Mouse (Mus musculus) right cerebral cortex, postnatal 10 days (tissue): ENCODE measurements around the gene Rnasel.

Experiments
- DNase-seq, 2 experiments: peaks; one replicate each; pipeline ENCODE4 v3.0.0; 2021; ENCODE audit warnings: low spot score in 2 of 2

Rnasel gene

GRCm38 (mm10) chr1:153749211-153749801 is at the start of gene Rnasel:
Rnasel (plus strand) TSS chr1:153749426.
- peak; percentile 70 to 81 for DNase-seq

GRCm38 (mm10) chr1:153700448-153701063 is 48.7 kb upstream of the Rnasel start:
- DNase-seq: no peak

DNA sequence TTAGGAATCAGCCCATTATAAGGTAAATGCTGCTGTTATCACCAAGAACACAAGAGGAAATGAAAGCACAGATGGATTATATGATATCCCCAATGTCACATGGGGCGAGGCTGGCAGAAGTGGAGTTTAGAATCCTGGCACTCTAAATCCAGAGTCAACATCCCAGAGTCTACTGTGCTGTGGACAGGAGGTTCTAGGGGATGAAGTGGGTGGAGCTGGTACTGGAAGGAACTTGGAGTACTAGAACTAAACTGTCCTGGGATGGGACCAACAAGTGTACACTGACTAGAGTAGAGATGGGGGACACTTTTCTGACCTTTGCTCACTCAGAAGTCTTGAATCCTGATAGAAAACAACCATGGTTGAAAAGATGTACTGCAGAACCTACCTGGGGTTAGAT is 47.8 kb upstream of the Rnasel start:
- no peak for DNase-seq

GRCm38 (mm10) chr1:153702166-153702852 is 46.9 kb upstream of the Rnasel start:
- no peak for DNase-seq

GRCm38 (mm10) chr1:153702853-153703410 is 46.3 kb upstream of the Rnasel start:
- DNase-seq: no peak

- peak; percentile 81 to 84 for DNase-seq
These were observed 45.7 kb upstream of the Rnasel start for GRCm38 (mm10) chr1:153703445-153703991.

DNA sequence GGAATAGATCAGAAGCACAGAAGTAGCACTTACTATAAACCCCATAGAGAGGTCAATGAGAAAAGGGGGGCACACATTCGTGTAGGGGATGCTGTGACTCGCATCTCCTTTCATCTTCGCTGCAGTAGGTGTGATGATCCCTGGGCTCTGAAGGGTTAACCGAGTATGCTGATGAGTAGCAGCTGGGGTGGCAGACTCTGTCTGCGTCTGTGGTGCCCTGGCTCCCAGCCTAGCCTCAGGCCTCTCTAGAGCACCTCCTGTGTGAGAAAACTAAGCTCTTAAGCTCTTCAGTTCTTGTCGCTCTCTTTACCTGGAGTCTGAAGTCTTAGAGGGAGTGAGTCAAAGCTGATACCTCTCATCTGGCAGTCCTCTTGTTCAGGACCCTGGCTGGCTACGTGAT is 45.1 kb upstream of the Rnasel start:
- peak in 1 of 2 experiments; percentile 33 for DNase-seq

DNA sequence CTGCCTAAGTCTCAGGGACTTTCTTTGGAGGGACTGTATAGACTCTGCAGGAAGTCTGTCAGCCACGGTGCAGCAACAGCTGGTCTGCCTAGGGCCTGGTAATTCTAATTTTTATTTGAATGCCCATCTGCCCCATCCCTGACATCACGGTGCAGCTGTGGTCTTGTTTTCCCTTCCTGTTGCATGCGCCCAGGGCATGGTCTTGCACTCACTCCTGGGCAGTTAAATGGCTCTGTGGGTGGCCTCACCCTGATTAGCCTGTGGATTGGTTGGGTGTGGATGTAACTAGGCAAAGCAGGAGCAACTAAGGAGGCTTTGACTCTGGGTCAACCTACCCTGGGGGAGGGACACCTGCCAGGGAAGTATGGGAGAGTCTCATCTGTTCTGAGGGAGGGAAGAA is 44.2 kb upstream of the Rnasel start:
- no peak for DNase-seq

DNA sequence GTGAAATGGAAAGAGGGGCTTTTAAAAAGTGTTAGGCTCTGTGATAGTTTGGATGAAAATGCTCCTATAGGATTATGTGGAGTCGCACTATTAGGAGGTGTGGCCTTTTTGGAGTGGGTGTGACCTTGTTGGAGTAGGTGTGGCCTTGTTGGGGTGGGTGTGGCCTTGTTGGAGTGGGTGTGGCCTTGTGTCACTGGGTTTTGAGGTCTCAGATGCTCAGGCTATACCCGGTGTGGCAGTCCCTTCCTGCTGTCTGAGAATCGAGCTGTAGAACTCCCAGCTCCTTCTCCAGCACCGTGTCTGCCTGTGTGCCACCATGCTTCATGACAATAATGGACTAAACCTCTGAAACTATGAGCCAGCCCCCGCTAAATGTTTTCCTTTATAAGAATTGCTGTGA is 40.6 kb upstream of the Rnasel start:
- no peak for DNase-seq

DNA sequence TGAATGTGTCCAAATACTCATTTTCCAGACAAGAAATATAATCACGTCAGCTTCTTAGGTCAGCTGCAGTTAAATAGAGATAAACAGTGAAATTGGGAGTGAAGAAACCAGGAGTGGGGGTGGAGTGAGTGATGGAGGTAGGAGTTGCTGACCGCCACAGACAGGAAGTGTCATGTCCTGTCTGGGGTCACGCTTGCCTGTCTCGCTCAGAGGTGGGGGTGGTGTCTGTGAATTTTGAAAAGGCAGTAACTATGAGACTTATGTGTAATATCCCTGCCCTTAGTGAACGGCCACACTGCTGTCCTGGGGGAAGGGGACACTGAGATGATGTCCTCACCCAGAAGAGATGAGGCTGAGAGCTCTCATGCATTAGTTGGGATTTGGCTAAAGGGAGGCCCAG is 39.8 kb upstream of the Rnasel start:
- DNase-seq: no peak

DNA sequence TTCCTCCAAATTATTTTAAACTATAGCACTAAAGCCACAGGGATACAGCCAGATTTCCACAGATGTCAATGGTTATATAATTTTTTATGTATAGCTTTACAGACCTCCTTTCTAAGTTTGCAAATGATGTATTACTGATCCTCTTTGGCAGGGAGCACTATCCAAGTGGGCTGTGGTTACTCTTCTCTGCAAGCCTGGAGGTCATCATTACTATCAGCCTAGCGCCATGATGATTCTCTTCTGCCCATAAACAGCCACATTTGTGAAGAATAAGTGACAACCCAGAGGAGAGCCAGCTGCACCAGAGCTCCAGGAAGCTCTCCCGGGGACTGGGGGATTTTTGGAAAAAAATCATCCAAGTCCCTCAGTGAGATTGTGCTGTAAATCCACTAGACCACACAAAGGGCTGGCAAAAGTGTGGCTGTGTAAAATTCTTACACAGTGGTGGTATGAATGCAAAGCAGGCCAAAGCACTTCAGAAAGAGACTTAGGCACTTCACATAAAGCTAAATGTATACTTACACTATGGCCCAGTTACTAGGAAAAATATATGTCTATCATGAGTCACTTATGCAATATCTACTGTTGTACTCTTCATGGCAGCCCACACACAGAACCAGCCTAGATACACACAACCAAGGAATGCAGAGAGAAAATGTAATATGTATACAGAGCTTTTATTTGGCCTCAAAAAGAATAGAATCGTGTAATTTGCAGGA is 37.5 kb upstream of the Rnasel start:
- no peak for DNase-seq

DNA sequence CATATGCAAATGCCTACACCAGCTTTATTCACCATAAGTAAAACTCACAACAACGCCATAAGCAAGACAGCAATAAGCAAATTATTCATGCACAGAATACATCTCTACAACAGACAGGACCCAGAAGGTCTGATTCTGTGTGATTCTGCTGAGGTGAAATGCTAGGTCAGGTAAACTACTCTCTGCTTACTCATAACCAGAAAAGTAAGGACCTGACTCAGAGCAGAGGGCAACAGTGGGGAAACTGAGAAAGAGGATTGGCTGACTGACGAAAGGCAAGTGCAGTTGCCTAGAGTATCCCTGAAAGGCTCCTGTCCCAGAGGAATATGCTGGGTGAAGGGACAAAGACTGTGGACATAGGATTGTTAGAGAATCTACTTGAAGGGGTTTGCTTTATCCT is 36.6 kb upstream of the Rnasel start:
- no peak for DNase-seq

DNA sequence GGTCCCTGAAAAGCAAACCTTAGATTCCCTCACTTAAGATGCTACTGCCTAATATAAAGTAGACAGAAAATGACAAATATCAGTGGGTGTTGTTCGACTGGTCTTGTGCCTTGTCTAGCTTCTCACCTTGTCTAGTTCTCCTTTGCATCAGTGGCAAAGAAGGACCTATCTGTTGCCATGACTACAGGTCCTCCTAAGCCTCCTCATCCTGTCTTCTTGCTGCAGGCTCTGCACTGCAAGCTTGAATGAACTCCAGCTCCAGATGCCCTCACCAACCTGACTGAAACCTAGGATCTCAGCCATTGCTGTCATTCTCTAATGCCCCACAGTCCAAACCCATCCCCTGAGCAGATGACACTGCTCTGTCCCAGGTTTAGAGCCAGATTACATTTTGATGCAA is 31.2 kb upstream of the Rnasel start:
- no peak for DNase-seq

DNA sequence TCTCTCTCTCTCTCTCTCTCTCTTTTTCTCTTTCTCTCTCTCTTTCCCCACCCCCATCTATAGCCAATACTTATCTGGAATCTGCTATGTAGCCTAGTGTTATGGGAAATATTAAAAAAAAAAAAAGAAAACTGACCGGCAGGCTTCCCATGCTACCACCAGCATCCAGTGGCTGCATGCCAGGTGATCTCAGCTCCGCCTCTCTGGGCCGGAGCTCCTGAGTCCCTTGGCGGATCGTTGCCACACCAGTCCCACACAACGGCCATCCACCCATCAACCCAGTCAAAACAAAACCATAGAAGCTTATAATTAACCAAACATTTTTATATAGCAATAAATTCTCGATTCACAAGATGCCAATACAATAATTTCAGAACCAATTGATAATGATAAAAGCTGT is 28.3 kb upstream of the Rnasel start:
- no peak for DNase-seq

GRCm38 (mm10) chr1:153721565-153722310 is 27.5 kb upstream of the Rnasel start:
- no peak for DNase-seq

DNA sequence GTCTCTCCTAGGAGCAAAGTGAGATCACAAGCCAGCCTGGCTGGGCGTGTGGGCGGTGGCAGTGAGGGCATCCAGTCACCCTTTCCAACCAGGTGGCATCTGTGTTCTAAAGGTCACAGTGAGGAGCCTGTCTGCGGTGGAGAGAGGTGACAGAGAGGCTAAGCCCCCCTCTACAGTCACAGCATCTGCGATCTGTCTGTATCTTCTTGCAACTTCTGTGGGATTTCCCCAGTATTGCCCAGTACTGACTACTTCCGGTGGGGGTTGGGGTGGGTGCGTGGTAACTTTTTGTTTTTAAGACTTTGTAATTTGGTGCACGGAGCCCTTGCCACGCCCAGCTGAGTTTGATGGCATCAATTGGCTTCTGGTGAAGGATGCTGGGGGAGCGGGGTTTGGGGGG is 25.8 kb upstream of the Rnasel start:
- no peak for DNase-seq

GRCm38 (mm10) chr1:153726636-153727035 is 22.6 kb upstream of the Rnasel start:
- DNase-seq: no peak

DNA sequence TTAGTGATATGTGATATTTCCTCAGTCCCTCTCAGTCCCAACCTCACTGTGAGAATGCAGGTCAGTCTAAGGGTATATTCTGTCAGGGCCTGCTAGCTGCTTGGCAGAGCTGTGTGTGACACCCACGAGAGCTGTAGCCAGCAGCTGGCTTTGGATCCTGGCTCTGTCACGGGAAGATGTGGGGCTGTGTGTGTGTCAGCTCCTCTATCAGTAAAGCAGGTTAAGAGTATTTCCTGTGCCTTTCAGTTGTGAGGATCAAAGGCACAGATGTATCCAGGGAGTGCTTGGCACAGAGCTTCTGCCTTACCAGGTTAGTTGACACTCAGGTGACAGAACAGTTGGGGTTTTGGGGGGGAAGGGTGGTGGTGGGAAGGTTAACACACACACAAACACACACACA is 19.4 kb upstream of the Rnasel start:
- no peak for DNase-seq

- DNase-seq: no peak
These were observed 18.6 kb upstream of the Rnasel start for GRCm38 (mm10) chr1:153730671-153731070.

- DNase-seq: no peak
These were observed 16.0 kb upstream of the Rnasel start for GRCm38 (mm10) chr1:153733181-153733580.

DNA sequence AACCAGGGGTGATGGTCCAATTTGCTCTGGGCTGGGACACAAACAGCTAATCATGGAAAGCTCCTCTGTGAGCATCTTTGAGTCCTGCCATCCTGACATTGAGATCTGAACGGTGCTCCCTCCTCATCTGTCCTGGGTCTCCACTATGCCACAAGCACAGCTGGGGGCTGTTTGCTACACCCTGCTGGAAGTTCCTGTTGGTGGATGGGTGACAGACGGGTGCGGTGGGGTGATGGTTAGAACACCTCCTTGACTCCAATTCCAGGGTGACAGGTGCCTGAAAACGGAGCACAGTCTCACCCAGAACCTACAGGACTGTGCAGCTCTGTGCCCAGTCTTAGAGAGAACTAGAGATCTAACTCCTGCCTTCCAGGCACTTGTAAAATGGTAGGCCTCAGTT is 14.4 kb upstream of the Rnasel start:
- DNase-seq: no peak
